Mouse (Mus musculus): ENCODE results near the gene Scp2d1.

GRCm38 (mm10) chr2:144779263-144779662, 44.2 kb upstream of the Scp2d1 start:
- TF ChIP-seq CTCF (IDR thresholded peaks at IDR 0.05; ENCODE audit: borderline replicate concordance, extremely low read depth, insufficient read depth, insufficient read length): no peak
- no peak for TF ChIP-seq POLR2A (IDR thresholded peaks at IDR 0.05; ENCODE audit: borderline replicate concordance, extremely low read depth, insufficient read depth, insufficient read length, poor library complexity, severe bottlenecking)
